ENCODE assay signal across 23 mouse cellular contexts in the genomic region with DNA sequence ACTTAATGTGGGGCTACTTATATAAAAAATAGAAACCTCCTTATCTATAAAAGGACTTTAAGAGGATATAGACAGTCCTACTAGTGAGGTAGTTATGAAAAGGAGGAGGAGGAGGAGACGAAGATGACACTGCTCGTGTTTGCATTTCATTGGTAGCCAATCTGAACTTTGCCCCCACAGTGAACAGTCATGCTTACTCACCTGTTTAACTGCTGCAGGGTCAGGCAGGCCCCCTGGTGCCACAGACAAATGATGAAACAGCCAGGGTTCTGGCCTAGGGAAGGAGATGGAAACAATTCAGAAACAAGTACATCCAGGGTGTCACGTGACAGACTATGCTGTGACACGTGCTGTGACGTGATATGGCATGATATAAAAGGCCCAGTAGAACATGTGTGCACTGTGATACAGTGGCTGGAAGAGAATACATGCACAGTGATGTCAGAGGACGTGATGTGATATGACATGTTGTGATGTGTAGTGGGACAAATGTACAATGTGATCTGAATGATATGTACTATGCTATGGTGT. TPM values are rescaled to one million over a fixed set of nuclear protein-coding genes. Genes with fewer than 3 reads are reported as not detected.
"Had no signal": no experiment of that assay in that cellular context is flagged by ENCODE, and none has a peak within 500 bp of the region (broad histone marks: within the 10 kb centered on the region; RNA-seq: fewer than 3 reads in every experiment).

No protein-coding gene starts in this region.

- H3K9ac ChIP-seq: kidney, embryonic 15.5 days; liver, embryonic 14.5 days; midbrain, embryonic 13.5 days had no signal

- H3K36me3 ChIP-seq: kidney, embryonic 15.5 days; limb, embryonic 10.5 days; midbrain, embryonic 13.5 days had no signal

- H3K27ac ChIP-seq: kidney, embryonic 15.5 days; limb, embryonic 10.5 days; liver, embryonic 14.5 days; midbrain, embryonic 13.5 days had no signal

- ATAC-seq: lung, postnatal 0 days; midbrain, embryonic 13.5 days had no signal

- H3K4me3 ChIP-seq: kidney, embryonic 15.5 days; limb, embryonic 10.5 days; midbrain, embryonic 13.5 days had no signal

- H3K9me3 ChIP-seq: kidney, embryonic 15.5 days; limb, embryonic 10.5 days; midbrain, embryonic 13.5 days had no signal

- H3K4me1 ChIP-seq: kidney, embryonic 15.5 days; limb, embryonic 10.5 days had no signal

- DNase-seq: kidney, adult 11 months; kidney, postnatal 25 days; lung, adult 2 months; lung, postnatal 36 days; right cerebral cortex, postnatal 25 days; thymus, adult 18-20 months; thymus, postnatal 14 days had no signal

- H3K27me3 ChIP-seq: kidney, embryonic 15.5 days had no signal

- H3K4me2 ChIP-seq: kidney, embryonic 15.5 days; midbrain, embryonic 13.5 days had no signal

RNA-seq across cellular contexts. Expression of gene Tmem255b, which starts 16.8 kb away (rescaled TPM):
- total RNA-seq: megakaryocyte progenitor cell, adult 5-6 weeks had no signal
- polyA plus RNA-seq: midbrain, embryonic 13.5 days had no signal

RNA-seq across cellular contexts. Expression of gene Grk1, which starts 46.9 kb away (rescaled TPM):
- total RNA-seq: layer of hippocampus, adult 18-20 months; layer of hippocampus, postnatal 14 days; left cerebral cortex, adult 18-20 months; megakaryocyte progenitor cell, adult 5-6 weeks had no signal
- polyA plus RNA-seq: kidney, embryonic 15.5 days; lung, adult 2 months; lung, postnatal 0 days; midbrain, postnatal 0 days; neural tube, embryonic 14.5 days; small intestine, adult 2 months; stomach, embryonic 14.5 days had no signal

RNA-seq across cellular contexts. Expression of gene Atp4b, which starts 55.2 kb away (rescaled TPM):
- total RNA-seq: layer of hippocampus, adult 18-20 months; layer of hippocampus, postnatal 14 days; left cerebral cortex, adult 18-20 months; left cerebral cortex, postnatal 10 days; midbrain, postnatal 0 days had no signal
- polyA plus RNA-seq: kidney, embryonic 15.5 days; limb, embryonic 10.5 days; limb, embryonic 14.5 days; liver, embryonic 14.5 days; lung, postnatal 0 days; midbrain, embryonic 13.5 days; midbrain, postnatal 0 days; neural tube, embryonic 14.5 days; urinary bladder, adult 2 months had no signal
